Mouse (Mus musculus): Measurements from ENCODE around the gene Adgrv1.

GRCm38 (mm10) chr13:81664331-81664698 lies 31.4 kb upstream of the Adgrv1 start:
- TF ChIP-seq CTCF (IDR thresholded peaks at IDR 0.05; ENCODE audit: extremely low read depth, insufficient read length, insufficient replicate concordance, low read depth, low read length) (no peak), POLR2A (IDR thresholded peaks at IDR 0.05; ENCODE audit: low read depth, low read length) (no peak)
